Comparison of ENCODE assay signal across 9 mouse cellular contexts in genomic region chr2:158113591-158114257, GRCm38 (mm10). TPM values are rescaled to one million over a fixed set of nuclear protein-coding genes. Genes with fewer than 3 reads are reported as not detected.
A peak's percentile ranks its signal among the peaks of the same experiment; 100 is the strongest.
DNase-seq lines count a peak whose midpoint lies in the region; ATAC-seq and TF ChIP-seq lines count a peak whose summit lies in the region.
"Had no signal": no experiment of that assay in that cellular context is flagged by ENCODE, and none has a peak within 500 bp of the region (broad histone marks: within the 10 kb centered on the region; RNA-seq: fewer than 3 reads in every experiment).

No protein-coding gene starts in this region.

- DNase-seq in limb, embryonic 10.5 days (ENCODE audit: low spot score), result no peak
- DNase-seq in fibroblast of lung, adult 2 months (ENCODE audit: low read depth), result peak; percentile 85
- peak; percentile 95 for DNase-seq in kidney, adult 11 months
- DNase-seq in lung, embryonic 14.5 days, result peak; percentile 88
- peak; percentile 52 to 86 for DNase-seq in urinary bladder, postnatal 36 days (ENCODE audit: low spot score in 2 of 2)
- DNase-seq in midbrain, embryonic 11.5 days (ENCODE audit: low spot score, missing footprints), result no peak
- no peak for DNase-seq in B cell, adult 2 months

- H3K9ac ChIP-seq in limb, embryonic 13.5 days, result no peak overlapping the region
- H3K9ac ChIP-seq in lung, embryonic 14.5 days, result peak overlapping the region; percentile 5; the same call in 1 of the 2 replicates
- H3K9ac ChIP-seq in midbrain, embryonic 11.5 days (ENCODE audit: low read length), result no peak overlapping the region
- H3K9ac ChIP-seq: hindbrain, embryonic 15.5 days had no signal

- H3K36me3 ChIP-seq in limb, embryonic 13.5 days, result no peaks in the 10 kb centered on the region
- H3K36me3 ChIP-seq in limb, embryonic 10.5 days, result no peaks in the 10 kb centered on the region
- H3K36me3 ChIP-seq in lung, embryonic 14.5 days (ENCODE audit: insufficient read depth), result peaks cover 14% of the 10 kb centered on the region
- no peaks in the 10 kb centered on the region for H3K36me3 ChIP-seq in midbrain, embryonic 11.5 days (ENCODE audit: control insufficient read depth, insufficient read depth, low read length)
- H3K36me3 ChIP-seq: hindbrain, embryonic 15.5 days had no signal

- H3K27ac ChIP-seq in limb, embryonic 13.5 days, result peak overlapping the region; percentile 33; the same call in 1 of the 2 replicates
- no peak overlapping the region for H3K27ac ChIP-seq in limb, embryonic 10.5 days
- peak overlapping the region; percentile 96 for H3K27ac ChIP-seq in lung, embryonic 14.5 days (ENCODE audit: low read depth)
- no peak overlapping the region for H3K27ac ChIP-seq in midbrain, embryonic 11.5 days (ENCODE audit: low read depth, low read length)
- H3K27ac ChIP-seq: hindbrain, embryonic 15.5 days had no signal

- no peak overlapping the region for H3K4me3 ChIP-seq in limb, embryonic 13.5 days
- no peak overlapping the region for H3K4me3 ChIP-seq in limb, embryonic 10.5 days
- no peak overlapping the region for H3K4me3 ChIP-seq in lung, embryonic 14.5 days (ENCODE audit: low read depth, low read length)
- H3K4me3 ChIP-seq in midbrain, embryonic 11.5 days (ENCODE audit: low read depth, low read length), result no peak overlapping the region
- H3K4me3 ChIP-seq: hindbrain, embryonic 15.5 days had no signal

- H3K4me2 ChIP-seq in limb, embryonic 13.5 days (replicated peaks), result peak overlapping the region; percentile 26
- peak overlapping the region; percentile 44 for H3K4me2 ChIP-seq in lung, embryonic 14.5 days
- no peak overlapping the region for H3K4me2 ChIP-seq in midbrain, embryonic 11.5 days
- H3K4me2 ChIP-seq: hindbrain, embryonic 15.5 days had no signal

- H3K4me1 ChIP-seq in limb, embryonic 13.5 days, result peaks cover 42% of the 10 kb centered on the region
- H3K4me1 ChIP-seq in limb, embryonic 10.5 days, result peaks cover 21% of the 10 kb centered on the region
- peaks cover 40% of the 10 kb centered on the region for H3K4me1 ChIP-seq in lung, embryonic 14.5 days (ENCODE audit: insufficient read depth)
- H3K4me1 ChIP-seq in midbrain, embryonic 11.5 days (ENCODE audit: control insufficient read depth, insufficient read depth, low read length), result no peaks in the 10 kb centered on the region
- H3K4me1 ChIP-seq: hindbrain, embryonic 15.5 days had no signal

- TF ChIP-seq CTCF in lung, embryonic 14.5 days (IDR thresholded peaks at IDR 0.05; ENCODE audit: low read depth), result no peak

- no peaks in the 10 kb centered on the region for H3K27me3 ChIP-seq in limb, embryonic 13.5 days
- no peaks in the 10 kb centered on the region for H3K27me3 ChIP-seq in limb, embryonic 10.5 days (ENCODE audit: low read depth, poor library complexity, severe bottlenecking)
- no peaks in the 10 kb centered on the region for H3K27me3 ChIP-seq in lung, embryonic 14.5 days (ENCODE audit: insufficient read depth, low read length)
- H3K27me3 ChIP-seq in midbrain, embryonic 11.5 days (ENCODE audit: control insufficient read depth, insufficient read depth, low read length), result no peaks in the 10 kb centered on the region
- H3K27me3 ChIP-seq: hindbrain, embryonic 15.5 days had no signal

- H3K9me3 ChIP-seq in limb, embryonic 13.5 days, result no peaks in the 10 kb centered on the region
- H3K9me3 ChIP-seq in limb, embryonic 10.5 days (replicated peaks), result no peaks in the 10 kb centered on the region
- H3K9me3 ChIP-seq in lung, embryonic 14.5 days (ENCODE audit: low read depth, low read length), result no peaks in the 10 kb centered on the region
- H3K9me3 ChIP-seq in midbrain, embryonic 11.5 days (ENCODE audit: control insufficient read depth, low read length), result no peaks in the 10 kb centered on the region
- H3K9me3 ChIP-seq: hindbrain, embryonic 15.5 days had no signal

- ATAC-seq in limb, embryonic 13.5 days (ENCODE audit: low FRiP score, low read depth), result peak; percentile 62
- ATAC-seq in lung, embryonic 14.5 days (ENCODE audit: insufficient read depth), result peak; percentile 67
- ATAC-seq in midbrain, embryonic 11.5 days (ENCODE audit: low FRiP score), result no peak

- 40% methylated on average over 9 of the region's 9 CpGs for WGBS in limb, embryonic 13.5 days
- WGBS in limb, embryonic 10.5 days, result 39% methylated on average over 9 of the region's 9 CpGs
- 19% methylated on average over 9 of the region's 9 CpGs for WGBS in lung, embryonic 14.5 days
- 41% methylated on average over 9 of the region's 9 CpGs for WGBS in midbrain, embryonic 11.5 days

RNA-seq across cellular contexts. Expression of gene Tgm2, which starts 32.5 kb away (rescaled TPM):
- polyA plus RNA-seq in limb, embryonic 13.5 days (2015; fragmentation: Nextera tagmentation; extraction: Ambion mirVana), result 6.2 and 7.5 TPM in 2 replicates
- 3.7 and 5.5 TPM in 2 replicates for polyA plus RNA-seq in limb, embryonic 10.5 days (2016; fragmentation: Nextera tagmentation; extraction: Ambion mirVana)
- 40.8 and 41.7 TPM in 2 replicates for polyA plus RNA-seq in lung, embryonic 14.5 days (2014; fragmentation: Nextera tagmentation; extraction: Ambion mirVana)
- polyA plus RNA-seq in midbrain, embryonic 11.5 days (2014; fragmentation: Nextera tagmentation; extraction: Ambion mirVana), result 5.8 and 6.5 TPM in 2 replicates

Comparison
In these comparisons a context has a peak if more than half of its experiments do, and no peak if none do; other contexts are left out.
1. H3K27ac ChIP-seq: peak in limb, embryonic 13.5 days (single experiment) and lung, embryonic 14.5 days (single experiment); none in limb, embryonic 10.5 days (single experiment) and midbrain, embryonic 11.5 days (single experiment).
2. DNase-seq: peak in fibroblast of lung, adult 2 months (single experiment), kidney, adult 11 months (single experiment), lung, embryonic 14.5 days (single experiment) and urinary bladder, postnatal 36 days (2 of 2); none in limb, embryonic 10.5 days (single experiment), midbrain, embryonic 11.5 days (single experiment) and B cell, adult 2 months (0 of 2).